Mouse (Mus musculus) MEL (cell line): Measurements from ENCODE around the gene Tcl1b5. TPM values are rescaled to one million over a fixed set of nuclear protein-coding genes. Genes with fewer than 3 reads are reported as not detected.

ENCODE experiments used
- DNase-seq: peaks from one replicate; pipeline ENCODE4 v3.0.0; 2011; ENCODE audit warnings: low read depth, low spot score
- H3K27ac ChIP-seq: 2 replicates; pipeline ENCODE4 v1.5.1; 2012; ENCODE audit warnings: low read depth, mild to moderate bottlenecking, control low read depth, low read length, moderate library complexity; ENCODE audit not compliant: control insufficient read depth
- H3K27me3 ChIP-seq, 2 experiments: fragments of 150-350 bp in 1 of 2; sonication (generic) in 1 of 2; 2 replicates each; pipeline ENCODE4 v1.6.1; 2012; ENCODE audit warnings: low read length in 2 of 2, mild to moderate bottlenecking in 2 of 2, improper control_type of control experiment in 1 of 2, moderate library complexity in 1 of 2; ENCODE audit not compliant: insufficient read depth in 2 of 2, control insufficient read depth in 1 of 2
- H3K36me3 ChIP-seq, 2 experiments: 2 replicates each; pipeline ENCODE4 v1.6.1; 2012 to 2014; ENCODE audit warnings: low read length in 2 of 2, improper control_type of control experiment in 1 of 2, inconsistent platforms in 1 of 2, mild to moderate bottlenecking in 1 of 2; ENCODE audit not compliant: insufficient read depth in 2 of 2, control insufficient read depth in 1 of 2
- H3K4me1 ChIP-seq, 2 experiments: fragments of 150-350 bp in 1 of 2; sonication (generic) in 1 of 2; 2 replicates each; pipeline ENCODE4 v1.6.1; 2012; ENCODE audit warnings: low read length in 2 of 2, improper control_type of control experiment in 1 of 2, mild to moderate bottlenecking in 1 of 2; ENCODE audit not compliant: insufficient read depth in 2 of 2, control insufficient read depth in 1 of 2
- H3K4me3 ChIP-seq, 2 experiments: fragments of 150-350 bp in 1 of 2; sonication (generic) in 1 of 2; 2 replicates each; pipeline ENCODE4 v1.5.1; 2012; ENCODE audit warnings: low read depth in 2 of 2, low read length in 2 of 2, mild to moderate bottlenecking in 2 of 2, moderate library complexity in 2 of 2, control low read depth in 1 of 2, improper control_type of control experiment in 1 of 2; ENCODE audit not compliant: control insufficient read depth in 1 of 2, insufficient read depth in 1 of 2
- H3K79me2 ChIP-seq: 2 replicates; pipeline ENCODE4 v1.6.1; 2012; ENCODE audit warnings: mild to moderate bottlenecking, low read length, moderate library complexity; ENCODE audit not compliant: control insufficient read depth, poor library complexity, insufficient read depth
- H3K9ac ChIP-seq: 2 replicates; pipeline ENCODE4 v1.6.1; 2012; ENCODE audit warnings: low read depth, mild to moderate bottlenecking, control low read depth, low read length, moderate library complexity; ENCODE audit not compliant: control insufficient read depth, poor library complexity, severe bottlenecking
- H3K9me3 ChIP-seq: fragments of 150-350 bp; sonication (generic); replicated peaks from 2 replicates; pipeline ENCODE4 v1.6.1; 2012; ENCODE audit warnings: mild to moderate bottlenecking, low read length, improper control_type of control experiment, moderate library complexity; ENCODE audit not compliant: insufficient read depth
- CTCF ChIP-seq, 3 experiments: IDR thresholded peaks in 2 of 3; conservative IDR thresholded peaks in 1 of 3; 2 replicates each; pipeline ENCODE4 v1.5.1; 2011 to 2012; ENCODE audit warnings: low read length in 3 of 3, low read depth in 2 of 3, mild to moderate bottlenecking in 2 of 3, improper control_type of control experiment in 1 of 3, inconsistent platforms in 1 of 3, mixed read lengths in 1 of 3, moderate library complexity in 1 of 3; ENCODE audit not compliant: control insufficient read depth in 1 of 3, insufficient read depth in 1 of 3, poor library complexity in 1 of 3, severe bottlenecking in 1 of 3
- E2F4 ChIP-seq: IDR thresholded peaks from 2 replicates; pipeline ENCODE4 v1.6.1; 2011; ENCODE audit warnings: low read depth, low read length, improper control_type of control experiment, borderline replicate concordance
- MAX ChIP-seq: IDR thresholded peaks from 2 replicates; pipeline ENCODE4 v1.6.1; 2011; ENCODE audit warnings: low read length, improper control_type of control experiment
- MXI1 ChIP-seq: IDR thresholded peaks from 2 replicates; pipeline ENCODE4 v1.6.1; 2011; ENCODE audit warnings: mild to moderate bottlenecking, low read depth, low read length, improper control_type of control experiment
- MYB ChIP-seq: IDR thresholded peaks from 2 replicates; pipeline ENCODE4 v1.6.1; 2011; ENCODE audit warnings: mild to moderate bottlenecking, low read depth, low read length, improper control_type of control experiment
- NRF1 ChIP-seq: IDR thresholded peaks from 2 replicates; pipeline ENCODE4 v1.6.1; 2014; ENCODE audit warnings: low read depth, mild to moderate bottlenecking, inconsistent platforms, low read length, improper control_type of control experiment, moderate library complexity; ENCODE audit not compliant: poor library complexity, insufficient read depth, severe bottlenecking
- RCOR1 ChIP-seq: IDR thresholded peaks from 2 replicates; pipeline ENCODE4 v1.6.1; 2012; ENCODE audit warnings: low read depth, mild to moderate bottlenecking, inconsistent platforms, low read length, improper control_type of control experiment
- SMC3 ChIP-seq: IDR thresholded peaks from 2 replicates; pipeline ENCODE4 v1.6.1; 2011; ENCODE audit warnings: low read depth, low read length, improper control_type of control experiment
- TAL1 ChIP-seq: IDR thresholded peaks from 2 replicates; pipeline ENCODE4 v1.6.1; 2012; ENCODE audit warnings: mild to moderate bottlenecking, inconsistent platforms, low read length, moderate library complexity, mixed read lengths
- UBTF ChIP-seq: IDR thresholded peaks from 2 replicates; pipeline ENCODE4 v1.6.1; 2012; ENCODE audit warnings: low read depth, mild to moderate bottlenecking, inconsistent platforms, low read length, improper control_type of control experiment, moderate library complexity, borderline replicate concordance; ENCODE audit not compliant: insufficient read depth
- USF1 ChIP-seq: IDR thresholded peaks from 2 replicates; pipeline ENCODE4 v1.6.1; 2014; ENCODE audit warnings: low read depth, mild to moderate bottlenecking, inconsistent platforms, low read length, improper control_type of control experiment, moderate library complexity
- ZNF384 ChIP-seq: IDR thresholded peaks from 2 replicates; pipeline ENCODE4 v1.6.1; 2012; ENCODE audit warnings: low read depth, mild to moderate bottlenecking, inconsistent platforms, low read length, improper control_type of control experiment
- polyA plus RNA-seq, 2 experiments: library from polyadenylated mRNA; stranded (reverse) in 1 of 2; unstranded in 1 of 2; fragments of >175 nt in 1 of 2; fragments of >200 nt in 1 of 2; gene quantifications; 2 replicates each; pipeline versions ENCODE4 v1.2.1 to v1.2.4; 2012; ENCODE audit warnings: low replicate concordance in 2 of 2, low read depth in 1 of 2; ENCODE audit not compliant: insufficient read length in 2 of 2, insufficient read depth in 1 of 2, missing spikeins in 1 of 2
- total RNA-seq: library from RNA; depleted of rRNA; stranded (reverse); fragments of 300-350 nt; gene quantifications from 2 replicates; pipeline ENCODE4 v1.2.3, GENCODE M21; 2012; rRNA removed

The Tcl1b5 gene
- total and polyA plus RNA-seq, 3 experiments = not detected

- Histone ChIP-seq H3K27ac (no peak within 1 kb of the TSS), H3K9ac (no peak within 1 kb of the TSS)
These were observed 46.6 kb downstream of the Tcl1b5 start, which contains the start of gene Tcl1 for GRCm38 (mm10) chr12:105222601-105223319. Tcl1 (minus strand) TSS chr12:105222793.

GRCm38 (mm10) chr12:105224621-105225320 lies 48.6 kb downstream of the Tcl1b5 start:
- H3K4me3 ChIP-seq = no peak overlapping the region
- TF ChIP-seq UBTF = no peak
- no peaks in the 10 kb centered on the region for H3K9me3 ChIP-seq
- no peak for DNase-seq
- H3K9ac ChIP-seq = no peak overlapping the region
- no peaks in the 10 kb centered on the region for H3K27me3 ChIP-seq
- H3K4me1 ChIP-seq = no peaks in the 10 kb centered on the region
- no peaks in the 10 kb centered on the region for H3K79me2 ChIP-seq
- H3K36me3 ChIP-seq = no peaks in the 10 kb centered on the region
- no peak overlapping the region for H3K27ac ChIP-seq

More at GRCm38 (mm10) chr12:105222601-105223319, 46.6 kb downstream of the Tcl1b5 start, which contains the start of gene Tcl1:
- H3K4me1 ChIP-seq = no peaks in the 10 kb centered on the region
- H3K27me3 ChIP-seq = no peaks in the 10 kb centered on the region
- no peaks in the 10 kb centered on the region for H3K79me2 ChIP-seq
- TF ChIP-seq TAL1 (no peak), SMC3 (no peak), ZNF384 (no peak), E2F4 (no peak), MYB (no peak), MAX (no peak), MXI1 (no peak), CTCF (IDR thresholded peaks at IDR 0.05 in 2 of 3, conservative IDR thresholded peaks at IDR 0.05 in 1 of 3; ENCODE audit: control insufficient read depth in 1 of 3, insufficient read depth in 1 of 3, low read depth in 2 of 3, low read length in 3 of 3, poor library complexity in 1 of 3, severe bottlenecking in 1 of 3) (no peak), NRF1 (no peak), RCOR1 (no peak), USF1 (no peak)
- no peak within 1 kb of the TSS for H3K4me3 ChIP-seq
- H3K9me3 ChIP-seq = no peaks in the 10 kb centered on the region
- no peaks in the 10 kb centered on the region for H3K36me3 ChIP-seq
- DNase-seq = no peak

Other genes starting within 250 kb of the Tcl1b5 start
- 4.9 and 7.9 TPM in 2 replicates for gene Syne3, start 166.5 kb upstream of the Tcl1b5 start, total RNA-seq
- 10 to 100 TPM in 1 of 2 experiments, not detected in 1; 10.7 TPM for gene Syne3, start 166.5 kb upstream of the Tcl1b5 start, polyA plus RNA-seq
- gene Glrx5, start 143.7 kb upstream of the Tcl1b5 start, total RNA-seq = 95.8 and 108 TPM in 2 replicates
- 100 to 1,000 TPM in 1 of 2 experiments, not detected in 1; 291 TPM for gene Glrx5, start 143.7 kb upstream of the Tcl1b5 start, polyA plus RNA-seq
- not detected in 2 replicates for gene Tcl1b2, start 30.3 kb upstream of the Tcl1b5 start, total RNA-seq
- not detected for gene Tcl1b2, start 30.3 kb upstream of the Tcl1b5 start, polyA plus RNA-seq
- gene Tcl1b1, start 16.7 kb upstream of the Tcl1b5 start, total RNA-seq = not detected in 2 replicates
- not detected for gene Tcl1b1, start 16.7 kb upstream of the Tcl1b5 start, polyA plus RNA-seq
- gene Tcl1b3, start 14.7 kb downstream of the Tcl1b5 start, total RNA-seq = not detected in 2 replicates
- gene Tcl1b3, start 14.7 kb downstream of the Tcl1b5 start, polyA plus RNA-seq = not detected
- not detected in 2 replicates for gene Tcl1b4, start 25.6 kb downstream of the Tcl1b5 start, total RNA-seq
- gene Tcl1b4, start 25.6 kb downstream of the Tcl1b5 start, polyA plus RNA-seq = not detected
- gene Tcl1, start 46.4 kb downstream of the Tcl1b5 start, total RNA-seq = not detected in 2 replicates
- not detected for gene Tcl1, start 46.4 kb downstream of the Tcl1b5 start, polyA plus RNA-seq
- gene Tunar, start 157.5 kb downstream of the Tcl1b5 start, total RNA-seq = not detected in 2 replicates
- not detected for gene Tunar, start 157.5 kb downstream of the Tcl1b5 start, polyA plus RNA-seq